Mouse (Mus musculus) hindbrain, embryonic 12.5 days (tissue): ENCODE measurements around the gene Hoxc8. TPM values are rescaled to one million over a fixed set of nuclear protein-coding genes. Genes with fewer than 3 reads are reported as not detected.

ENCODE experiments used
- ATAC-seq: fragments of 200-750 bp; cut with Nextera tagmentation; 2 replicates; pipeline ENCODE4 v1.8.0; 2017; ENCODE audit warnings: moderate TSS enrichment; ENCODE audit not compliant: low FRiP score
- H3K27ac ChIP-seq: fragments of 300-500 bp; sonication (generic); 2 replicates; pipeline ENCODE4 v1.5.1; 2016; ENCODE audit warnings: mild to moderate bottlenecking
- H3K27me3 ChIP-seq: fragments of 300-500 bp; sonication (generic); 2 replicates; pipeline ENCODE4 v1.6.1; 2016; ENCODE audit warnings: mild to moderate bottlenecking
- H3K36me3 ChIP-seq: fragments of 300-500 bp; sonication (generic); 2 replicates; pipeline ENCODE4 v1.6.1; 2016; ENCODE audit warnings: mild to moderate bottlenecking
- H3K4me1 ChIP-seq: fragments of 300-500 bp; sonication (generic); 2 replicates; pipeline ENCODE4 v1.6.1; 2016
- H3K4me2 ChIP-seq: fragments of 300-500 bp; sonication (generic); replicated peaks from 2 replicates; pipeline ENCODE4 v1.6.1; 2016; ENCODE audit warnings: mild to moderate bottlenecking
- H3K4me3 ChIP-seq: fragments of 300-500 bp; sonication (generic); 2 replicates; pipeline ENCODE4 v1.5.1; 2016; ENCODE audit warnings: mild to moderate bottlenecking
- H3K9ac ChIP-seq: fragments of 300-500 bp; sonication (generic); 2 replicates; pipeline ENCODE4 v1.6.1; 2016; ENCODE audit warnings: mild to moderate bottlenecking, moderate library complexity
- H3K9me3 ChIP-seq: fragments of 300-500 bp; sonication (generic); replicated peaks from 2 replicates; pipeline ENCODE4 v1.6.1; 2016; ENCODE audit warnings: mild to moderate bottlenecking
- WGBS: fragments of 180-500 bp; shearing (Covaris S2); methylation state at CpG from one replicate; pipeline ENCODE4 v1.1.7; 2016; 5-methylcytosine and 5-hydroxymethylcytosine counted together
- microRNA counts: library from miRNA; unstranded; fragments of <30 nt; microRNA quantifications from one replicate; lab custom pipeline; 2017
- microRNA-seq: library from miRNA; unstranded; fragments of <30 nt; microRNA quantifications from one replicate; pipeline ENCODE4, GENCODE M21; 2017
- polyA plus RNA-seq: library from polyadenylated mRNA; unstranded; fragments of >200 nt; fragmentation: Nextera tagmentation; extraction: Ambion mirVana; gene quantifications from 2 replicates; pipeline ENCODE4 v1.2.1, GENCODE M21; 2016

Gene Hoxc8
- polyA plus RNA-seq, 1 experiment from 2014 or later, result not detected

DNA sequence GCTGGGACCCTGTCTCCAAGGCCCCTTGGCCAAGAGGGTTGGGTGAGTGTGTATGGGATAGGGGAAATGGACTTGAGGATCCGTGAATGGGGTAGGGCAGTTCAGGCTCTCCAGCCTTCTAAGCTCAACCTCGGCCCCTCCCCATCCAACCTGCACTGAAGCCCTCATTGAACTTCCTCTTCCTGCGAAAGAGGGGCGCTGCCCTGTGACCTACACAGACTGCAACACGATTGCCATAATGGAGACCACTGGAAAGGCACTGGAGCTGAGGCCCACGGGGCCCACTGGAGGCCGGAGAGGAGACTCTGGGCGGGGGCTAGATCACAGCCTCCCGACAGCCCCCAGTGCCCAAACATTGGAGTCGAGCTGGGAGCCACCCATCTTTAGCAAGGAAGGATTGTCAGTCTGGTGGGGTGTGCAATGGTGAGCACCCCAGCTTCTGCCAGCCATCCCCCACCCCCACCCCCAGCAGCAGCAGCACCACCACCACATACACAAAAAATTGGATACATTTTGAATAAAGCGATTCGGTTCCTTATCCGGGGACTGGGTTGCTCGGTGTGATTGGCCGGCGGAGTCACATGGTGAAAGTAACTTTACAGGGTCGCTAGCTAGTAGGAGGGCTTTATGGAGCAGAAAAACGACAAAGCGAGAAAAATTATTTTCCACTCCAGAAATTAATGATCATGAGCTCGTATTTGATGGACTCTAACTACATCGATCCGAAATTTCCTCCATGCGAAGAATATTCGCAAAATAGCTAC is 43.8 kb downstream of the Hoxc8 start:
- Histone ChIP-seq H3K4me1 (peaks cover 6% of the 10 kb centered on the region), H3K4me3 (peak overlapping the region; percentile 44), H3K9me3 (no peaks in the 10 kb centered on the region), H3K4me2 (peak overlapping the region; percentile 50), H3K27ac (peak overlapping the region; percentile 92), H3K27me3 (peaks cover 99% of the 10 kb centered on the region), H3K9ac (peak overlapping the region; percentile 74), H3K36me3 (no peaks in the 10 kb centered on the region)
- WGBS, result under 1% methylated on average over 23 of the region's 24 CpGs
- peak; percentile 62; the same call in 1 of the 2 replicates for ATAC-seq

DNA sequence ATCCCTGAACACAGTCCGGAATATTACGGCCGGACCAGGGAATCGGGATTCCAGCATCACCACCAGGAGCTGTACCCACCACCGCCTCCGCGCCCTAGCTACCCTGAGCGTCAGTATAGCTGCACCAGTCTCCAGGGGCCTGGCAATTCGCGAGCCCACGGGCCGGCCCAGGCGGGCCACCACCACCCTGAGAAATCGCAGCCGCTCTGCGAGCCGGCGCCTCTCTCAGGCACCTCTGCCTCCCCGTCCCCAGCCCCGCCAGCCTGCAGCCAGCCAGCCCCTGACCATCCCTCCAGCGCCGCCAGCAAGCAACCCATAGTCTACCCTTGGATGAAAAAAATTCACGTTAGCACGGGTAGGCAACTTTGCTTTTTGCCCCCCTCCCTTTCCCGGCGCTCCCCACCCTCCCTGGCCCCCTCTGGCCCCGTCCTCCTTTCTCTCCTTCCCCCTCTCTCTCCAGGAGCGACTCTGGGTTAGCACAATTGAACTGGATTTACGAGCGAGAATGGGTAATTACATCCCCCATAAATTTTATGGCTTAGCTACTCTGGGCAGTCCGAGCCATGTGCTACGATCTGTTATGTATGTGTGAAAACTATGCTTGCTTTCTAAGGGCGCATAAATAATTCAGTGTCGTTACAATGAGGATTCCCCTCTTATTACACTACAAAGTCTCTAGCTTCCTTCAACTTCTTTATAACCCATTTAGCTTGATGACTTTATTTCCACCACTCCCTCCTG is 44.6 kb downstream of the Hoxc8 start:
- Histone ChIP-seq H3K36me3 (no peaks in the 10 kb centered on the region), H3K4me1 (peaks cover 6% of the 10 kb centered on the region), H3K4me2 (peak overlapping the region; percentile 50), H3K27ac (peak overlapping the region; percentile 92), H3K4me3 (peak overlapping the region; percentile 44), H3K9ac (peak overlapping the region; percentile 74), H3K27me3 (peaks cover 99% of the 10 kb centered on the region), H3K9me3 (no peaks in the 10 kb centered on the region)
- WGBS, result under 1% methylated on average over 33 of the region's 34 CpGs
- ATAC-seq, result peak; percentile 63

DNA sequence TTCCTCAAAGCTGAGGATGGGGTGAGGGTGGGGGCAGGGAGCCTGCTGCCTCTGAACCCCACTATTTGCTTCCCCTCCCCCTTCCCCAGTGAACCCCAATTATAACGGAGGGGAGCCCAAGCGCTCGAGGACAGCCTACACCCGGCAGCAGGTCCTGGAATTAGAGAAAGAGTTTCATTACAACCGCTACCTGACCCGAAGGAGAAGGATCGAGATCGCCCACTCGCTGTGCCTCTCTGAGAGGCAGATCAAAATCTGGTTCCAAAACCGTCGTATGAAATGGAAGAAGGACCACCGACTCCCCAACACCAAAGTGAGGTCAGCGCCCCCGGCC is 45.1 kb downstream of the Hoxc8 start:
- Histone ChIP-seq H3K4me1 (peaks cover 6% of the 10 kb centered on the region), H3K4me3 (peak overlapping the region; percentile 44), H3K27me3 (peaks cover 99% of the 10 kb centered on the region), H3K27ac (peak overlapping the region; percentile 92), H3K36me3 (no peaks in the 10 kb centered on the region), H3K9me3 (no peaks in the 10 kb centered on the region), H3K9ac (peak overlapping the region; percentile 74), H3K4me2 (peak overlapping the region; percentile 50)
- WGBS, result under 1% methylated on average over 14 of the region's 14 CpGs
- no peak for ATAC-seq

DNA sequence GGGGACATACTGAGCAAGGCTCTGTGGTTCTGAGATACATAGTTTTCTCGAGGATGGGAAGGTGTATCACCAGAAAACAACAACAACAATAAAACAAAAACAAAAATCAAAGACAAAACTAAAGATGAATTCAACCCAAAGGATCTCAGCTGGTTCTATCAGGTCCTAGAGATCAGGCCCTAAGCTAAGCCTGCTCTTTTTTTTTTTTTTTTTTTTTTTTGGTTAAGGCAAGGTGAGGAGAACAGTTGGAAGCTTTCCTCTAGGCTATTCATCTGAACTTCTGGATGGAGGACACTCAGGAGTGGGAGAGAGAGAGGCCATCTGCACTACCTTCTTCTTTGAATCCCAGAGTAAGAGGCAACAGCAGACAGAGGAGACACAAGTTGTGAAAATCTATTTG is 47.2 kb downstream of the Hoxc8 start:
- 0 out of 2 replicates have a peak overlapping the region, but pooled peaks have one; percentile 42 for H3K9ac ChIP-seq
- peak overlapping the region; percentile 44 for H3K4me3 ChIP-seq
- H3K4me1 ChIP-seq, result peaks cover 6% of the 10 kb centered on the region
- no peaks in the 10 kb centered on the region for H3K9me3 ChIP-seq
- H3K27ac ChIP-seq, result peak overlapping the region; percentile 77; the same call in 1 of the 2 replicates
- H3K27me3 ChIP-seq, result peaks cover 100% of the 10 kb centered on the region
- ATAC-seq, result no peak
- peak overlapping the region; percentile 50 for H3K4me2 ChIP-seq
- 22% methylated on average over 1 of the region's 1 CpGs for WGBS
- no peaks in the 10 kb centered on the region for H3K36me3 ChIP-seq

DNA sequence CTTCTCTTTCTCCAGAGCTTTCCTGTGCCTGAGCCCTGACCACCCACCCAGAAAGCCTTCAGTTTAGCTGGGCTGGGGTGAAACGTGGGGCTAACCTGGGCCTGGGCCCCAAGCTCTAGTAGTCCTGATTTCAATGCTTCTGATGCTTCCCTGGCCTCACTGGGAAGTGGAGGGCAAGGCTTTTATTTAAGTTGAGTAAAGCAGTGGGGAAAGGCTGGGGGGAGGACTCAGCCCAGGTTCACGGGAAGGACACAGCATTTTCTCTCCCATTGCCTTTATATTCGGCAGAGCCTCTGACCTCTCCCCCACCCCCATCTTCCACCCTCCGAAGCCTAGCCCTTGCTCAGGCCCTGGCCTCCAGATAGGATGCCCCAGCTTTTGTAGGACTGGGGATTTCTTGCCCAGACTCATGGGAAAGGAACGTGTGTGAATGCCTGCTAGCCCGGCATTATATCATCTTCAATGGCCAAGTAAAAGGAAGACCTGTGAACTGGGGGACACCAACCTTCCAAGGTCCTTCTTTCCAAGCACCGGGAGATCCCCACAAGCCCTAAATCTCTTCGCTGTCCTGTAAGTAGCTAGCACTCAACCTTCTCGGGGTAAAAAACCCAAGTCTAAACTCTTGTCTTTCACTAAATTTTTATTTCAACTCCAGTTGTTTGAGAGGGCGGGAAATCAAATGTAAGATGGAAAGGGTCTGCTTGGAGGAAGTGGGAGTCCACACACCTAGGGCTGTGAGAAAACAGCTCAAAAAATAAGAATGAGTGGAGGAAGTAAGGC is 48.5 kb downstream of the Hoxc8 start:
- no peak for ATAC-seq
- 6% methylated on average over 10 of the region's 10 CpGs for WGBS
- Histone ChIP-seq H3K4me1 (peaks cover 4% of the 10 kb centered on the region), H3K27me3 (peaks cover 100% of the 10 kb centered on the region), H3K27ac (peak overlapping the region; percentile 77), H3K9ac (peak overlapping the region; percentile 42), H3K36me3 (no peaks in the 10 kb centered on the region), H3K4me2 (peak overlapping the region; percentile 50), H3K9me3 (no peaks in the 10 kb centered on the region), H3K4me3 (peak overlapping the region; percentile 24)

DNA sequence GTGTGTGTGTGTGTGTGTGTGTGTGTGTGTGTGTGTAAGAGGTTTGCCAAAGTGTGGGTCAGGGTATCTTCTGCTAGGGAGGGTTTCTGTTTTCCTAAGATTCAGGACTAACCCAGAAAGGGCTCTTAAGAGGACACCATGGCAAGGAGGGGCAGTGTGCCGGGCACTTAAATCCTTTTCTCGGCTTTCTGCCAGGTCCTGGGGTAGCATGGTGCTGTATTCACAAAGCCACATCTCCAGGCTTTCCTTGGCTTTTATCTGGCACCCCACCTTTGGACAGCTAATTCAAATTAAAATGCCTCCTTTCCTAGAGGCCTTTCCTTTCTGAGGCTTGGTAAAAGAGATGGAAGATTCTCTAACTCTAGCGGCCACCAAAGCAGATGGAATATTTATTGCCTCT is 49.2 kb downstream of the Hoxc8 start:
- ATAC-seq, result no peak
- H3K4me2 ChIP-seq, result peak overlapping the region; percentile 50
- peak overlapping the region; percentile 42 for H3K9ac ChIP-seq
- 3% methylated on average over 3 of the region's 3 CpGs for WGBS
- H3K4me1 ChIP-seq, result no peaks in the 10 kb centered on the region; the same call in 1 of the 2 replicates
- H3K36me3 ChIP-seq, result no peaks in the 10 kb centered on the region
- peak overlapping the region; percentile 77 for H3K27ac ChIP-seq
- peaks cover 100% of the 10 kb centered on the region for H3K27me3 ChIP-seq
- H3K9me3 ChIP-seq, result no peaks in the 10 kb centered on the region
- peak overlapping the region; percentile 24 for H3K4me3 ChIP-seq

DNA sequence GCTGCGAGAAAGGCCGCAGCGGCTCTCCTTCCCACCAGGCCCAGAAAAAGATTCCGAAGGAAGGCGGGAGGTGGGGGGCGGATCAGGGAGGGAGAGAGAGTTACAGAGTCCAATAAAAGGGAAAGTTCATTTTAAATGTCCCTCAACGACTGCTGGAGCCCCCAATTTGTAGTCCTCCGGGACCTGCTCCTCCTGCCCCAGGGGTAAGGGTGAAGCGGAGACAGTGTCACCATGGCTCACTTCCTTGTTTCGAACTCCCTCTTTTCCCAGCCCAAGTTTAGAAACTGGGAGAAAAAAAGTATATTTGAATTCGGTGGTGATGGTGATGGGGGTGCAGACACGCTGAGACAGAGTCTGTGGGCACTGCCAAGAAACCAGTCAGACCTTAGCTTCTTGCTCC is 50.2 kb downstream of the Hoxc8 start:
- Histone ChIP-seq H3K4me3 (peak overlapping the region; percentile 24), H3K4me1 (no peaks in the 10 kb centered on the region; the same call in 1 of the 2 replicates), H3K27me3 (peaks cover 96% of the 10 kb centered on the region), H3K4me2 (peak overlapping the region; percentile 50), H3K9ac (peak overlapping the region; percentile 42), H3K9me3 (no peaks in the 10 kb centered on the region), H3K27ac (peak overlapping the region; percentile 77; the same call in 1 of the 2 replicates), H3K36me3 (no peaks in the 10 kb centered on the region)
- WGBS, result 1% methylated on average over 12 of the region's 12 CpGs
- no peak for ATAC-seq

DNA sequence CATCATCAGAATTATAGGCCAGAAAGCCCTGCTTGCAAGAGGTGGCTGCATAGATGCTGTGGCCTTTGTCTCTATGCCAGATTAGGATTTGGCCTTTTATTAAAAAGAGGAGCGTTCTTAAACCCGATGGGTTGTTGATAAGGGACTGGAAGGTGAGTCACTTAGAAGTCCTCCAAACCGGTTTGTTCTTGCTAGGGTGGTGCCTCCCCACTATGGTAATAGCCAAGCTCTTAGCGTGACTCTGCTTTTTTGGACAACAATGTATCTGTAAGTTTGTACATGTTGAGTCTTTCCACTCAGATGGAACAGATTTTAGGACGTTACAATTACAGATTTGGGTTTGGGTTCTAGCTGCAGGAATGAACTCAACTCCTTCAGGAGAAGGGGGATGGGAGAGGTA is 51.2 kb downstream of the Hoxc8 start:
- H3K9ac ChIP-seq, result no peak overlapping the region
- WGBS, result 11% methylated on average over 5 of the region's 5 CpGs
- ATAC-seq, result no peak
- no peak overlapping the region for H3K4me3 ChIP-seq
- peak overlapping the region; percentile 77 for H3K27ac ChIP-seq
- H3K9me3 ChIP-seq, result no peaks in the 10 kb centered on the region
- H3K4me2 ChIP-seq, result peak overlapping the region; percentile 50
- H3K4me1 ChIP-seq, result no peaks in the 10 kb centered on the region; the same call in 1 of the 2 replicates
- H3K27me3 ChIP-seq, result peaks cover 92% of the 10 kb centered on the region
- H3K36me3 ChIP-seq, result no peaks in the 10 kb centered on the region

DNA sequence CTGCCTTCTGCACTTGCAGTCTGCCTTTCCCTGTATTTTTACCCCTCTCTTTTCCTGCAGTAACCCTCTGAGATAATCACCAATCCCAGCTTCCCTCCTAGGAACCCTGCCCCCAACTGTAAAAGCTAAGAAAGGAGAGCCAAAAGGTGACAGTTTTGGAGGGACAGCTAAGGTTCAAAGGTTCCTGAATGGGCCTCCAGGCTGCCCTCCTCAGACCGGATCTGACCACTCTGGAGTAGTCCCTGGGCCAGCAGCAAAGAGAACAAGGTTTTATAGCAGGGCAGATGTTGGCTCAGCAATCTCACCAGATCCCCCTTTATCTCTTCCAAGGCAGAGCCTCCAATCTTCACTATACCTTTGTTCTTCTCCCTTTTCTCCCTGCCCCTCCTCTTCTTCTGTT is 51.8 kb downstream of the Hoxc8 start:
- Histone ChIP-seq H3K9ac (no peak overlapping the region), H3K27ac (peak overlapping the region; percentile 77), H3K27me3 (peaks cover 90% of the 10 kb centered on the region), H3K9me3 (no peaks in the 10 kb centered on the region), H3K4me2 (peak overlapping the region; percentile 50), H3K36me3 (no peaks in the 10 kb centered on the region), H3K4me1 (no peaks in the 10 kb centered on the region; the same call in 1 of the 2 replicates), H3K4me3 (no peak overlapping the region)
- ATAC-seq, result no peak
- WGBS, result 4% methylated on average over 1 of the region's 1 CpGs

MicroRNAs within 50 kb of the gene (microRNA counts, 519-probe panel; counts per million panel counts)
- microRNA mmu-miR-615-3p (lab: Ali Mortazavi, UCI) (470 counts per million, percentile 58 among the panel's probes with 10 or more counts), microRNA mmu-miR-615-5p (lab: Ali Mortazavi, UCI) (470 counts per million, percentile 58 among the panel's probes with 10 or more counts)

Small RNAs within 50 kb of the gene (microRNA-seq; reads per million reads assigned to microRNA genes)
- gene Mir196a-2, result 1.6 reads per million
- gene Mir615, result 2,097 reads per million, percentile 83 among the genes with 10 or more reads in this experiment

Other genes starting within 250 kb of the Hoxc8 start
- gene Hoxc13, start 69.5 kb upstream of the Hoxc8 start, polyA plus RNA-seq, result 0.09 and 0.17 TPM in 2 replicates
- gene Hoxc12, start 53.9 kb upstream of the Hoxc8 start, polyA plus RNA-seq, result not detected in 2 replicates
- gene Hoxc11, start 36.2 kb upstream of the Hoxc8 start, polyA plus RNA-seq, result not detected in 2 replicates
- not detected in 2 replicates for gene Hoxc10, start 23.8 kb upstream of the Hoxc8 start, polyA plus RNA-seq
- gene Hoxc5, start 23.2 kb upstream of the Hoxc8 start, polyA plus RNA-seq, result 20.2 and 37.0 TPM in 2 replicates
- not detected in 2 replicates for gene Hoxc9, start 14.2 kb upstream of the Hoxc8 start, polyA plus RNA-seq
- 2.1 and 2.3 TPM in 2 replicates for gene Hoxc6, start 7.7 kb downstream of the Hoxc8 start, polyA plus RNA-seq
- 34.5 and 59.6 TPM in 2 replicates for gene Hoxc4, start 28.3 kb downstream of the Hoxc8 start, polyA plus RNA-seq
- gene Smug1, start 176.5 kb downstream of the Hoxc8 start, polyA plus RNA-seq, result 31.3 and 34.4 TPM in 2 replicates
- 188 and 190 TPM in 2 replicates for gene Cbx5, start 249.2 kb downstream of the Hoxc8 start, polyA plus RNA-seq
- 1,137 and 1,149 TPM in 2 replicates for gene Hnrnpa1, start 249.8 kb downstream of the Hoxc8 start, polyA plus RNA-seq